ENCODE assay signal across 19 mouse cellular contexts in the genomic region with DNA sequence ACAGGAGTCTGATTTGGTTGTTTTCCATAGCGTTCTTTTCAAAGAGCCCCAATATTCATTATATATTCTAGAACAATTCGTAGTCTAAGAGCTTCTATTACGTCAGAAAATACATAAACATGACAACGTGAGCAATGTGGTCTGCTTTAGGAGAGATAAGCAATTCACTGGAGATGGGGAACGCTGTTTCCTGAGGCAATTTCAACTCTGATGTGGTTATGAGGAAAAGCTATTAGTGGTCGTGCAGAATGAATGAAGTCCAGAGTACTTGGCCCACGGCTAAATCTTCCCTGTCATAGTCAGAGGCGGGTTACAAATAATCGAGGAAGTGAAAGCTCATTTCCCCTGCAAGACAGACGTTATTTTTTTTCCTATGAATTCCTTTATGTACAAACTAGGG.
"Had no signal": no experiment of that assay in that cellular context is flagged by ENCODE, and none has a peak within 500 bp of the region (broad histone marks: within the 10 kb centered on the region; RNA-seq: fewer than 3 reads in every experiment).

No protein-coding gene starts in this region.

- H3K4me3 ChIP-seq: kidney, embryonic 15.5 days; limb, embryonic 12.5 days; limb, embryonic 15.5 days; neural tube, embryonic 13.5 days; stomach, embryonic 15.5 days had no signal

- ATAC-seq: intestine, postnatal 0 days; liver, postnatal 0 days; lung, postnatal 0 days had no signal

- H3K27me3 ChIP-seq: kidney, embryonic 15.5 days; limb, embryonic 12.5 days; limb, embryonic 15.5 days; neural tube, embryonic 13.5 days; stomach, embryonic 15.5 days had no signal

- H3K9me3 ChIP-seq: kidney, embryonic 15.5 days; limb, embryonic 12.5 days; limb, embryonic 15.5 days; neural tube, embryonic 13.5 days; stomach, embryonic 15.5 days had no signal

- H3K9ac ChIP-seq: kidney, embryonic 15.5 days; limb, embryonic 12.5 days; limb, embryonic 15.5 days; liver, embryonic 14.5 days; liver, postnatal 0 days; lung, embryonic 14.5 days; neural tube, embryonic 13.5 days; stomach, embryonic 15.5 days had no signal

- H3K36me3 ChIP-seq: kidney, embryonic 15.5 days; limb, embryonic 12.5 days; limb, embryonic 15.5 days; neural tube, embryonic 13.5 days; stomach, embryonic 15.5 days had no signal

- H3K4me1 ChIP-seq: kidney, embryonic 15.5 days; limb, embryonic 12.5 days; neural tube, embryonic 13.5 days; stomach, embryonic 15.5 days had no signal

- DNase-seq: kidney, adult 2 months; kidney, postnatal 36 days; left cerebral cortex, postnatal 4 days; liver, postnatal 0 days; lung, embryonic 14.5 days; right cerebral cortex, adult 18-20 months; right cerebral cortex, postnatal 14 days; right cerebral cortex, postnatal 4 days; thymus, postnatal 36 days had no signal

- H3K4me2 ChIP-seq: kidney, embryonic 15.5 days; limb, embryonic 12.5 days; limb, embryonic 15.5 days; liver, embryonic 11.5 days; lung, embryonic 14.5 days; neural tube, embryonic 13.5 days; stomach, embryonic 15.5 days had no signal

- H3K27ac ChIP-seq: kidney, embryonic 15.5 days; limb, embryonic 12.5 days; limb, embryonic 15.5 days; liver, embryonic 14.5 days; macrophage; stomach, embryonic 15.5 days had no signal
